Mouse (Mus musculus) E14TG2a.4 (cell line): ENCODE results near the gene Golga2.
A peak's percentile ranks its signal among the peaks of the same experiment; 100 is the strongest.

Source experiments
- H3K27me3 ChIP-seq: 2 replicates; pipeline ENCODE4 v1.6.1; 2014; ENCODE audit warnings: low read length, control low read depth; ENCODE audit not compliant: insufficient read depth
- H3K36me3 ChIP-seq: 2 replicates; pipeline ENCODE4 v1.6.1; 2014; ENCODE audit warnings: low read length, control low read depth; ENCODE audit not compliant: insufficient read depth
- H3K4me1 ChIP-seq: replicated peaks from 2 replicates; pipeline ENCODE4 v1.6.1; 2014; ENCODE audit warnings: low read depth, low read length, control low read depth
- H3K4me3 ChIP-seq: replicated peaks from 2 replicates; pipeline ENCODE4 v1.5.1; 2014; ENCODE audit warnings: mild to moderate bottlenecking, low read length
- H3K9me3 ChIP-seq: 2 replicates; pipeline ENCODE4 v1.6.1; 2014; ENCODE audit warnings: low read length, control low read depth
- CTCF ChIP-seq: conservative IDR thresholded peaks from 2 replicates; pipeline ENCODE4 v1.5.1; 2014; ENCODE audit warnings: low read length
- NANOG ChIP-seq: IDR thresholded peaks from 2 replicates; pipeline ENCODE4 v1.6.1; 2014; ENCODE audit warnings: borderline replicate concordance, low read length, mixed read lengths
- POU5F1 ChIP-seq: IDR thresholded peaks from 2 replicates; pipeline ENCODE4 v1.6.1; 2014; ENCODE audit warnings: low read length, borderline replicate concordance

Gene Golga2

DNA sequence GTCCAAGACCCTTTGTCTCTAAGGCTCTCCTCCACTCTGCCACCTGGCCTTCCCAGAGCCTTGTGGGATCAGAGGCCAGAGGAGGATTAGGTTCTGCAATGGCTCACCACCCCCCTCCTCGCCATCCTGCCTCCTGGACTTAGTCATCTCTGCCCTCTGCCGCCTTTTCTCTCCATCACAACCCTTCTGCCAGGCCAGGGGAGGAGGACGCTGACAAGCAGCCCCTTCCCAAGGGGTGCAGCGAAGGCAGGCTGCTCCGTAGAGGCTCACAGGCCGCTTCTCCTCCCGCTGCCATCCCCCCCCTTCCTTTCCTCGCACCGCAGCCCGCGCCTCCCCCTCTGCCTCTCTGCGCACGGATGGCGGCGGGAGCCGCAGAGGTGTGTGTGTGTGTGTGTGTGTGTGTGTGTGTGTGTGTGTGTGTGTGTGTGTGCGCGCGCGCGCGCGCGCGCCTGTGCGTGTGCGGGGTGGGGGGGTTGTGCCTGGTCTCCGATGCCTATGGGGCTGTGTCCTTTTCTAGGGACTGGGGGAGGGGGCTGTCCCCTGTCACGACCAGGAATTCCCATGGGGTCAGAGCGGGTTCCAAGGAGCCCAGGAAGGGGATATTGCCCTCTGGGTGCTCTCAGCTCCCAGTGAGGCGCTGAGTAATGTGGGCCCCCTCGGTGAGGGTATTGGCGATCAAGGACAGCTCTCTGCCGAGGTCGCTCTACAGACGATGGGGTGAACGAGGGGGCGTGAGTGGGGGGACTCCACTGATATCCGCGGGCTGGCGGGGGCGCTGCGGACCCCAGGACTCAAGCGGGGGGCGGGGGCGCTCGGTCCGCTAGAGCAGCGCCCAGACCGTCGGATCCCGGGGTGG is 65.2 kb downstream of the Golga2 start, which contains the start of gene Ciz1:
Gene Ciz1 (plus strand): TSS at position 177 of the 856 bp plus-strand sequence.
- H3K36me3 ChIP-seq, result no peaks in the 10 kb centered on the region
- no peaks in the 10 kb centered on the region for H3K9me3 ChIP-seq
- peaks cover 48% of the 10 kb centered on the region for H3K27me3 ChIP-seq
- peaks cover 60% of the 10 kb centered on the region for H3K4me1 ChIP-seq
- H3K4me3 ChIP-seq, result peak within 1 kb of the TSS; percentile 88
- no peak for TF ChIP-seq POU5F1
- no peak for TF ChIP-seq CTCF
- no peak for TF ChIP-seq NANOG

DNA sequence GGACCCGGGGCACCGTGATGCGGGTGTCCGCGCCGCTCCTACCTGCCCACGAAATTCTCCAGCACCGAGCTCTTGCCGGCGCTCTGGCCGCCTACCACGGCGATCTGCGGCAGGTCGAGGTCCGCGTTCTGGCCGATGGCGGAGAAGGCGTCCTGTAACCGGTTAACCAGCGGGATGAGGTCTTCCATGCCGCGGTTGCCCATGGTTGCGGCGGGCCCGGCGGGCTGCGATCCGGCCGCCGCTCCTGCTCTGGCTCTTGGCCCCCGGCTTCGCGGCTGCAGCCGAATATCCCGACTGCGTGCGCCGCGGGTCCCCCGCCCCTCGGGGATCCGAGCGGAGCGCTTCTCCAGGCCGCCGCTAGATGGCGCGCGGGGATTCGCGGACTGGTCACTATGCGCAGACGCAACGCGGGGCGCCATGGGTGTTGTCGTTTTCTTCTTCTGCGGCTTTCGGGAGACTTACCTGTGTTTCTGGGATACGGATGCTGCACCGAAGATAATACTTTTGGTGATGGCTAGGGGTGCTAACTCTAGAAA is 65.9 kb downstream of the Golga2 start, which contains the start of gene Dnm1:
Gene Dnm1 (minus strand): TSS at position 332 of the 536 bp plus-strand sequence.
- peak within 1 kb of the TSS; percentile 88 for H3K4me3 ChIP-seq

DNA sequence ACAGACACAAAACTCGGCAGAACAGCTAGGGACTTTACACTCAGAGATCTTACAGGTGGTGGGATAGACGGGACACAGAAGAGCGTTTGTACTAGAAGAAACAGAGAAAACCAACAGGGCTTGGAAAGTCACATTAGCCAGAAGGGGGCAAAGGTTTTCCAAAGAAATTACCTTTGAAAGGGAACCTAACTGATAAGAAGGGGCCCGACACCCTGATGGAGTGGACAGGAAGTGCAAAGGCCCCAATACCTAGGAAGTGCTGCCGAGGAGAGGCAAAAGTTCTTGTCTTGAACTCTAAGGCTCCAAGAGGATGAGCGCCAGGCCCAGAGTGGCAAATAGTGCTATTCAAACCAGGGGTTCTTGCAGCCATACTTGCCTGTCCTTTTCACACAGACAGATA is 66.7 kb downstream of the Golga2 start:
- peaks cover 58% of the 10 kb centered on the region for H3K4me1 ChIP-seq
- no peaks in the 10 kb centered on the region for H3K36me3 ChIP-seq
- no peaks in the 10 kb centered on the region for H3K9me3 ChIP-seq
- H3K4me3 ChIP-seq, result peak overlapping the region; percentile 88
- TF ChIP-seq POU5F1 (no peak), NANOG (no peak), CTCF (no peak)
- H3K27me3 ChIP-seq, result peaks cover 49% of the 10 kb centered on the region

More for the DNA sequence above, 65.9 kb downstream of the Golga2 start, which contains the start of gene Dnm1:
- peaks cover 61% of the 10 kb centered on the region for H3K4me1 ChIP-seq
- H3K36me3 ChIP-seq, result no peaks in the 10 kb centered on the region
- peaks cover 53% of the 10 kb centered on the region for H3K27me3 ChIP-seq
- H3K9me3 ChIP-seq, result no peaks in the 10 kb centered on the region
- peak; percentile 18; the same call in 1 of the 2 replicates for TF ChIP-seq CTCF
- TF ChIP-seq NANOG, result no peak
- TF ChIP-seq POU5F1, result no peak

DNA sequence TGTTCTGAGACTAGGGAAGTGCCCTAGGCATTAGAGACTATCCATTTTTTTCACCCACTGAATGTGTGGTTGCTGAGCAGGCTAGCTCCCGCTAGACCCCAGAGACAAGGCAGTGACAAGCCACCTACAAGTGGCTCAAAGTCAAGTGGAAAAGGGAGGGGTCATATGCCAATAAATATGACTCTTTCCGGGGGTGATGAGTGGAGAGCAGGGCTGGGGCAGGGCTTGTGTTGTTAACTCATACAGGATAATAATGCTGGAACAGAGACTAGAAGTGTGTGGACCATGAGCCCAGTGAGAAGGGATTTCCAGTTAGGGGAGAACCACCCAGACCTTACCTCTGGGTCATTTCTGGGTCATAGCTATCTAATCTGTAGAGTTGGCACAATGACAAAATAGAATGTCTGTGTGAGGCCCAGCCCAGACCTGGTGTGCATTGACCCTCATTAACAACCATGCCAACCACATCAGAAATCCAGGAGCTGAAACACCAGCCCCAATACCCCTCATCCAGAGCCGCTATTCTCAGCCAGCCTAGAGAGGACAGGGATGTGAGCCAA is 67.2 kb downstream of the Golga2 start:
- Histone ChIP-seq H3K36me3 (no peaks in the 10 kb centered on the region), H3K4me1 (peaks cover 53% of the 10 kb centered on the region), H3K4me3 (no peak overlapping the region), H3K27me3 (peaks cover 44% of the 10 kb centered on the region), H3K9me3 (no peaks in the 10 kb centered on the region)
- TF ChIP-seq POU5F1 (no peak), NANOG (no peak), CTCF (no peak)

DNA sequence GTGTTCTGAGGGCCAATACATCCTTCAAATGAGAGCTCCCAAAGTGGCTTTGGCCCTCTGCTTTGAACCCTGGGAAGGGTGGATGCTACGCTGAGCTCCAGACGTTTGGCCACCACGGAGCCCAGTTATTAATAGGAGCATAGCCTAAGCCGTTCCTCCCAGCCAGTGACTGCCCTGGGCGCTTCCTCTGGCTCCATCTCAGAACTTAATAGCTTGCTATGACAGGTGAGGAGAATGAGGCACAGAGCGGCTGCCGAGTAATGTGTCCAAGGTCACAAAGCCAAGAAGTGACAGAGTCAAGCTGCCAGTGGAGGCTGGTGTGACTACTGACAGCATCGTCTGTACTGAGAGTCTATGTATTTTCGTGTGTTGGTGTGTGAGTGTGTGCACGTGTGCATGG is 69.0 kb downstream of the Golga2 start:
- H3K27me3 ChIP-seq, result peaks cover 35% of the 10 kb centered on the region
- H3K36me3 ChIP-seq, result no peaks in the 10 kb centered on the region
- H3K4me3 ChIP-seq, result no peak overlapping the region
- H3K4me1 ChIP-seq, result peaks cover 42% of the 10 kb centered on the region
- H3K9me3 ChIP-seq, result no peaks in the 10 kb centered on the region
- no peak for TF ChIP-seq CTCF
- no peak for TF ChIP-seq POU5F1
- TF ChIP-seq NANOG, result no peak
